Mouse (Mus musculus) layer of hippocampus, adult 6 months (tissue): ENCODE measurements around the gene Gar1. TPM values are rescaled to one million over a fixed set of nuclear protein-coding genes. Genes with fewer than 3 reads are reported as not detected.

Experiments used
- long read RNA-seq, 2 experiments: library from polyadenylated mRNA; unstranded; transcript quantifications; one replicate each; pipeline ENCODE4 v2.0.0; 2019 to 2020
- polyA plus RNA-seq: library from polyadenylated mRNA; unstranded; fragments of <200 nt; fragmentation: Nextera tagmentation; gene quantifications from 2 replicates; pipeline ENCODE4 v1.2.3, GENCODE M21; 2021

The Gar1 gene
- 4.8 and 5.8 TPM in 2 replicates for polyA plus RNA-seq
- long read RNA-seq, experiment 1, partial matches to known transcripts: 0 of 2 reads
- long read RNA-seq, experiment 1, other reads (novel, unspliced or antisense): 0 of 2 reads
- long read RNA-seq, experiment 2, transcript Gar1-201 (7 exons, 1,271 nt): major isoform, 5 of 6 reads
- long read RNA-seq, experiment 2, partial matches to known transcripts: 1 of 6 reads
- long read RNA-seq, experiment 2, other reads (novel, unspliced or antisense): 0 of 6 reads

DNA sequence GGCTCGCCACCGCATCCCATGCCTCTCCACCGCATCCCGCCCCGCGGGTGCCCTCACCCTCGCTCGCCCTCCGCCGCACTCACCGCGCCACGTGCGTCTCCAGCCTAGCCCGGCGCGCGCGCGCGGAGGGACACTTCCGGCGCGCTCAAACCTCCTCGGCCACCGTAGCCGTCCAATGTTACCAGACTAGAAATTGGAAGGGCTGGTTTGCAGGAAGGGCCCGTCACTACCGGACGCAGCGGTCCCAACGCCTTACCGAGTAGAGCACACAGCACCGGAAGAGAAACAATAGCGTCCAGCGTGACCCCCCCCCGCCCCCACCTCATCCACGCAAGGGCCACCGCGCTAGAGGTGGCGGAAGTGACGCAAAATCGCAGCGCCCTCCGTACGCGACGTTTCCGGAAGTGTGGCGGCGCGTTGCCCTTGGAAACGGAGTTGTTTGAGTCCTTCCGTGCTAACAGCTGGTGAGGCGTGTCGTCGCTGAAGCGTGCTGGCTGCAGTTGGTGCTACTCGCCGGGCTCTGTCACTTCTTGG is at the start of gene Gar1:
Gar1 (minus strand) TSS at position 362 of the 534 bp plus-strand sequence.

DNA sequence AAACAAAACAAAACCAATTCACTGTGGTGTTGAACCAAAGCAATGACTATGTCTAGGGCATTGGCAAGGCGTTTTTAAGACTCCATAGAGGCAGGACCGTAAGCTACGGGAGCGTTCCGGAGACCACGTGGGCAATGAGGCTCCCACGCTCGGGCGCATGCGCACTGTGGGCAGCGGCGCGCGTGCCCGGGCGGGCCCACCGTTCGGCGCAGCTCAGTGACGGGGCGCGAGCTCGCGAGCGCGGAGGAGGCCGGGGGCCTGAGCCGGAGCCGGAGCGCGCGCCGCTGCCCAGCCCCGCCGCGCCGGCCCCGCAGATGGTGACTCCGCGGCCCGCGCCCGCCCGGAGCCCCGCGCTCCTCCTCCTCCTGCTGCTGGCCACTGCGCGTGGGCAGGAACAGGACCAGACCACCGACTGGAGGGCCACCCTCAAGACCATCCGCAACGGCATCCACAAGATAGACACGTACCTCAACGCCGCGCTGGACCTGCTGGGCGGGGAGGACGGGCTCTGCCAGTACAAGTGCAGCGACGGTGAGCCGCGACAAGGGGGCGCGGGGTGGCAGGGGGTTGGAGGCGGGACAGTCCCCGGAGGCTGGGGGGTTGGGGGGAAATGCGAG is 47.3 kb upstream of the Gar1 start, which contains the start of gene Pla2g12a:
Pla2g12a (plus strand) TSS at position 202 of the 617 bp plus-strand sequence.

DNA sequence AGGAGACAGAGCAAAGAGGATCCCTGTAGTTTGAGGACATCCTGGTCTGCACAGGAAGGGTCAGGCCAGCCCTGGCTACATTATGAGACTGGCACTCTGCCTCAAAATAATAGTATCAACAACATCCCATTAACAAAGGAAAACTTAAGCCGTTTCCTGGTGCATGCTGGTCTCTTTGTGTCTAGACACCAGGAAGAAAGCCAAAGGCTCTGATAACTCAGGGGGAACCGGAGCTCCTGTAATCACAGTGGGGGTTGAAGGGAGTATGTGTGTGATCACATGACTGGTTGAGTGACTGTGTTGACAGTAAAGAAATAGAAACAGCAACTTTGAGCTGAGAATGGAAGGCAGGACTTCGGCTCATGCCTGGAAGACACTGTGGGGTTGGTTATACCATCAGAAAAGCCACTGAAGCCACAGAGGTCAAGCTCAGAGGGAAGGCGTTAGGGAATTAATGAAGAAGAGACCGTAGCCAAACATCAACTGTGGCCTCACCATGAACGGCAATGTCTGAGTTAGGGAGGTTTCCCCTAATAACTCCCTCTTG is 4.3 kb upstream of the Gar1 start, which contains the start of gene Cfi:
Cfi (plus strand) TSS at position 497 of the 547 bp plus-strand sequence.

DNA sequence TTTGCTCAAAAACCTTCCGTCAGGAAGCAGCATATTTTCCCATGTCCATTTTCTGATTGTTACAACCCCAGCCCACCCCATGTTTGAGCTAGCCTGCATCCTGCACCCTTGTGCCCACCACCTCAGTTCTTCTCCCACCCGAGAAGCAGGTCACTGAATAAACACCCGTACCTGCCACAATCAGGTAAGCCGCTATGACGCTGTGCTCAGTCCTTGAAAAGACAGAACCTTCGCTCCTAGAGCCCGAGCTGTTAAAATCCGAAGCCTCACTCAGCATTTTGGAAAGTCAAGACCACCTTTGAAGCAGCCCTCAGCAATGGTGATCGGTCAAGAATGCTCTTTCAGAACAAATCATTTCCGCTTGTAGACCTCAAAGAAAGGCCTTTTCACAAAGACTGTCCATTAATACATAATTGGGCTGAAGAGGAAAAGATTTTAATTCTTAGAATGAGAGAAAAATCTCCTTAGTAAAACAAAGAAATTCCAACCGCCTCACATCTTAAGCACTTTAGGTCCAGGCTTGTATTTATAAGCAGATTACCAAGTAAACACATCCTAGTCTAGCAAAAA is 8.9 kb downstream of the Gar1 start, which contains the start of gene Rrh:
Rrh (minus strand) TSS at position 382 of the 570 bp plus-strand sequence.

DNA sequence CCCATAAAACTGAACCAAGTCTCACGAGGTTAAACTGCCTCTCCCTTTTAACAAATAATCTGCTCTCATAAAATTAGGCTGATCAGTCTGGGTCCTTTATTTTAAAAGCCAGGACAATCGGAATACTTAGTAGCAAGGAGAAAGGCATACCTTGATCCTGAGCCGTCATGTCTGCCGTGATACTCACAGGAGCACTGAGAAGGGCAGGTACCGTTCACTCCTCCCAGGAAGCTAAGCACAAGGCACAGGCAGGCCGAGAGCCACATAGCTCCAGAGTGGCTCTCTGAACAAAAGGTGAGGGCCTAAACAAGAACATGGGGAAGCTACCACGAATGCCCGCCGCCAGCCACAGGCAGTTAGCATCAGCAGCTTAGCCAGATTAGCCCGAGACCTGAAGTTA is 27.4 kb downstream of the Gar1 start, which contains the start of gene Lrit3:
Lrit3 (minus strand) TSS at position 266 of the 400 bp plus-strand sequence.

Other genes starting within 250 kb of the Gar1 start
- 0.29 and 0.62 TPM in 2 replicates for gene Egf, start 76.1 kb downstream of the Gar1 start, polyA plus RNA-seq
- gene Lrit3, start 27.4 kb downstream of the Gar1 start, polyA plus RNA-seq: not detected in 2 replicates
- 5.2 TPM in 1 of 2 replicates, not detected in the other for gene Rrh, start 8.8 kb downstream of the Gar1 start, polyA plus RNA-seq
- gene Cfi, start 4.5 kb upstream of the Gar1 start, polyA plus RNA-seq: not detected in 2 replicates
- gene Pla2g12a, start 47.2 kb upstream of the Gar1 start, polyA plus RNA-seq: 17.5 and 23.2 TPM in 2 replicates
- gene Casp6, start 70.0 kb upstream of the Gar1 start, polyA plus RNA-seq: 6.4 and 11.8 TPM in 2 replicates
- gene Mcub, start 138.8 kb upstream of the Gar1 start, polyA plus RNA-seq: 11.7 and 12.9 TPM in 2 replicates
- 34.3 and 44.9 TPM in 2 replicates for gene Sec24b, start 230.2 kb upstream of the Gar1 start, polyA plus RNA-seq